Mouse (Mus musculus) ES-E14 (cell line): Measurements from ENCODE around the gene Micu2.

Source experiments
- CHD2 ChIP-seq: IDR thresholded peaks from 2 replicates; pipeline ENCODE4 v1.6.1; 2014; ENCODE audit warnings: mild to moderate bottlenecking, low read depth, low read length, inconsistent platforms
- MAFK ChIP-seq: IDR thresholded peaks from 2 replicates; pipeline ENCODE4 v1.6.1; 2014; ENCODE audit warnings: mild to moderate bottlenecking, low read depth, low read length, inconsistent platforms; ENCODE audit not compliant: insufficient read depth
- ZNF384 ChIP-seq: IDR thresholded peaks from 2 replicates; pipeline ENCODE4 v1.6.1; 2012; ENCODE audit warnings: low read depth, low read length, inconsistent platforms

DNA sequence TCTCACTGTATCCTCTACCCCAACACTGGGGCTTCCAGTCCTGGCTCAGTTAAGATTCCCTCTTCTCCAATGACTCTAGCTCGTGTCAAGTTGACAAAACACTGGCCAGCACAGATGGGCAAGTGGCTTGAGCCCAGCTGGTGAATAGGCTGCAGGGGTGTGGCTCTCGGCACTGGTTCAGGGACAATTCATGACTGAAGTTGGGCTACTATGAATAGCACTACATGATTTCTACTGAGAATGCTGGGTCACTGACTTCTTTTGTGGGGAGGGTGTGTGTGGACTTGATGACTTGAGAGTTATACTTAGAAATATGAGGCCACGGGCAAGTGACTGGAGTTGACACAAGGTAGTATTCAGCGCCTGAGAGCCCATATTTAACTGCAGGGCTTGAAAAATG lies 53.2 kb downstream of the Micu2 start:
- no peak for TF ChIP-seq CHD2
- no peak for TF ChIP-seq ZNF384
- no peak for TF ChIP-seq MAFK
